Mouse (Mus musculus) thymus, postnatal 0 days (tissue): ENCODE results near the gene Spo11. TPM values are rescaled to one million over a fixed set of nuclear protein-coding genes. Genes with fewer than 3 reads are reported as not detected.

Source experiments
- DNase-seq: peaks from one replicate; pipeline ENCODE4 v3.0.0-alpha.2; 2015; ENCODE audit warnings: low spot score
- polyA plus RNA-seq: library from polyadenylated mRNA; unstranded; fragments of >200 nt; fragmentation: Nextera tagmentation; extraction: Ambion mirVana; gene quantifications from 2 replicates; pipeline ENCODE4 v1.2.1, GENCODE M21; 2015

The Spo11 gene
- polyA plus RNA-seq, 1 experiment from 2014 or later, result 75.4 TPM

GRCm38 (mm10) chr2:173030591-173031338 lies 53.3 kb downstream of the Spo11 start:
- DNase-seq, result no peak

DNA sequence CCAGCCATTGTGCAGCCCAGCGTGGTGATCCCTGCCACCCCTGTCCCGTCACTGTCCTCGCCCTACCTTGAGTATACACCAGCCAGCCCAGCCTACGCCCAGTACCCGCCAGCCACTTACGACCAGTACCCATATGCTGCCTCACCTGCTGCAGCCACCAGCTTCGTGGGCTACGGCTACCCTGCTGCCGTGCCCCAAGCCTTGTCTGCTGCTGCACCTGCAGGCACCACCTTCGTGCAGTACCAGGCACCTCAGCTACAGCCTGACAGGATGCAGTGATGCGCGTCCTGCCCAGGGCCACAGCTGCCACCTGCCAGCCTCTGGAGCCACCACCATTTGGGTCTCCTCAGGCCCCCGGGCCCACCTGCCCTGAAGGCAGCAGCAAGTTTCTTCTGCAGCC lies 56.0 kb downstream of the Spo11 start:
- DNase-seq, result peak; percentile 79

- no peak for DNase-seq
Observed at GRCm38 (mm10) chr2:173034998-173035397, 57.5 kb downstream of the Spo11 start.

- DNase-seq, result no peak
Observed at GRCm38 (mm10) chr2:173035653-173036052, 58.2 kb downstream of the Spo11 start.

GRCm38 (mm10) chr2:173036055-173036454 lies 58.6 kb downstream of the Spo11 start:
- no peak for DNase-seq

DNA sequence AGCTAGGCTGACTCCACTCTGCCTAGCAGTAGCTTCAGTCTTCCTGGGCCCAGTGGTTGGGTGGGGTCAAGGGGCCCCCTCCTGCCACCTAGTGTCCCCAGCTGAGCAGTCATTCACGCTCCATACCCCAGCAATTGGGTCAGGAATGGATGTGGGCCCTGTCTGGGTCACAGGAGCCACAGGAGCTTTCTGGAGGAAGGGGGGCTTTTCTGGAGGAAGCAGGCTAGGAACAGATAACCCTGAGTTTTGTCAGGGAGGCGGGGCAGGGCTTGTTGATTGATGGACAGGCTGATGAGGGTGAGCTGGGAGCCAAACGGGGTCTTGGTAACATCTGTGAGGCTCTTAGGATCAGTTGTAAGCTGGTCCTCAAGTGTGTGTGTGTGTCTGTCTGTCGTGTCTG lies 59.1 kb downstream of the Spo11 start:
- DNase-seq, result no peak

GRCm38 (mm10) chr2:173037347-173037746 lies 59.8 kb downstream of the Spo11 start:
- no peak for DNase-seq

GRCm38 (mm10) chr2:173037827-173038607 lies 60.5 kb downstream of the Spo11 start:
- peak; percentile 76 for DNase-seq

DNA sequence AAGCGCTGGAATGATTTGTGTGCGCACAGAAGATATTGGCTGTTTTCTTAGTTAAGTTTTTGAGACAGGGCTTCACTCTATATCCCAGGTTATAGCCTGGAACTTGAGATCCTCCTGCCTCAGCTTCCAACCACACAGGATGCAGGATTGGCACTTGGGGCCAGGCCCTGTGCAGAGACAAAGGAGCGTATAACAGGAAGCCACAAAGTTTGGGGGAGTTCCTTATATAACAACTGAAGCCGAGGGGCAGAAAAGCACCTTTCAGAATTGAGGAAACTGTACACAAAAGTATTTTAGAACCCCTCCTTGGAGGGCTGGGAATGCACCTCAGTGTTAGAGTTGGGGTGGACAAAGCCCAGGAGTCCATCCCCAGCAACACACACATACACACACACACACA lies 61.5 kb downstream of the Spo11 start:
- no peak for DNase-seq

- DNase-seq, result no peak
Observed at GRCm38 (mm10) chr2:173040803-173041202, 63.3 kb downstream of the Spo11 start.

DNA sequence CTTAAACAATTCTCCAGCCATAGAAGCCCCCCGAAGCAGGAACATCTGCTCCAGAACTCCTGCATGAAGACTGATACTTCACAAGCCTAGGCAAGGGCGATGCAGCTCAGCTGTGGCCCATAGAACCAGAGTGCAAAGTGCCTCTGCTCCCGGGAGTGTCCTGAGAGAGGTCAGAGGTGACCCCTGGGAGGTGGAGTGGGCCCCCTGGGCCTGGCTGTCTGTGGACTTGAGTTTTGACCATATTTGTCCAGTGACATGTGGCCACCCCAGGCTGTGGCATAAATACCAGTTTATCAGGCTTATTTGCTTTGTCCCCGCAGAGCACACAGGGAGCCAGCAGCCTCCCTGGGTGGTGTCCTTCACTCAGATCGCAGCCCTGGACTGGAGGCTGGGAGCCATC lies 63.7 kb downstream of the Spo11 start:
- DNase-seq, result no peak

DNA sequence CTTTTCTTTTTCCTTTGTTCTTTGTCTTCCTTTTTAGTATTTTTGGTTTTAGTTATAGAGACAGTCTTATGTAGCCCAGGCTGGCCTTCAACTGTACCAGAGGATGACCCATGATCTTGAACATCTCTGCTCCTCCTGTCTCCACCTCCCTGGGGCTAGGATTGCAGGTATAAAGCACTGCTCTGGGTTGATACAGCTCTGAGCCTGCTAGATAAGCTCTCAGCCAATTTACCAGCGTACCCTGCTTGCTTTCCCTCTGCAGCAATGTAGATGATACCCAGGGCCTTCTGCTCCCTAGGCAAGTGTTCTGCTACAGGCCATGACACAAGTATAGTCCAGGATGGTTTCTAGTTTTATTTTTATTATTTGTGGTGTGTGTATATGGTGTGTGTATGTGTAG lies 64.4 kb downstream of the Spo11 start:
- DNase-seq, result no peak

GRCm38 (mm10) chr2:173042504-173043162 lies 65.1 kb downstream of the Spo11 start:
- no peak for DNase-seq

Other genes starting within 250 kb of the Spo11 start
- 7.7 and 8.1 TPM in 2 replicates for gene Bmp7, start 37.4 kb upstream of the Spo11 start, polyA plus RNA-seq
- 138 and 142 TPM in 2 replicates for gene Rae1, start 22.4 kb downstream of the Spo11 start, polyA plus RNA-seq
- gene Rbm38, start 42.8 kb downstream of the Spo11 start, polyA plus RNA-seq, result 144 and 151 TPM in 2 replicates
- 0.21 and 0.26 TPM in 2 replicates for gene Ctcfl, start 141.8 kb downstream of the Spo11 start, polyA plus RNA-seq
- 0.51 and 1.6 TPM in 2 replicates for gene Pck1, start 175.3 kb downstream of the Spo11 start, polyA plus RNA-seq
- 42.1 and 52.8 TPM in 2 replicates for gene Zbp1, start 241.2 kb downstream of the Spo11 start, polyA plus RNA-seq